Mouse (Mus musculus): Measurements from ENCODE around the gene Crygb.

Crygb gene

DNA sequence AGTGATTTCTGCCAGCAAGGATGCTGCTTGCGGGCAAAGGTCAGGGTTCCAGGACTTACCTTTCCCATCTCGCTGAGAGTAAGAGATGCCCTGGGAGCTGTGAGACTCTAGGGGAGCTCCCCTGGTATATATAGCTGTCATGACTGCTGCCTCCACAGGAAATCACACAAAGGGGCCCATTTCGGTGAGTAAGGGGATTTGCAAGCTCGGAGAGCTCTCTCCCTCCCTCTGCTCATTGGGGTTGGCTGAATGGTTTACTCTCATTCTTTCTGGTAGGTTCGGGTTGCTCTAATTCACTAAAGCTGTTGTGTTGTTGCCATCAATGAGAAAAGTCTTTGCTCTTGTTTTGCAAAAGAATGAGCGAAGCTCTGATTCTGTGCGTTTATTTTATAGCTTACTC is at the start of gene Crygb:
Crygb (minus strand) TSS at position 101 of the 400 bp plus-strand sequence.
- CTCF ChIA-PET = no interaction called here

DNA sequence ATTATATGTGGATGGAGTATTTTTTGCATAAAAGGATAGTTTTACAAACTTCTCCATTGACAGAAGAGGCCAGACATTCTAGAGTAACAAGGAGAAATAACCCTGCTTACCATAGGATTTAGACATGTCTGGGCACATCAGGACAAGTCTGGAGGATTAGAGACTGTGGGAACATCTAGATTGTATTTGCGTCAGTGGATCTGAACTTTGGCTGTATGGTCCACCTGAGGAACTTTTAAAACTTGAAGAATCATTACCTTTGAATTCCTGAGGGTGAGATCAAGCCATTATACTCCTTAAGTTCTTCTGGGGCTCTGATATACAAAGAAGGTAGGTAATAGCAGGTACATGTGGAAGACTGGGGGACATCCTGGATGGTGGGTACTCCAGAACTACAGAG is 49.6 kb upstream of the Crygb start:
- CTCF ChIA-PET = no interaction called here

DNA sequence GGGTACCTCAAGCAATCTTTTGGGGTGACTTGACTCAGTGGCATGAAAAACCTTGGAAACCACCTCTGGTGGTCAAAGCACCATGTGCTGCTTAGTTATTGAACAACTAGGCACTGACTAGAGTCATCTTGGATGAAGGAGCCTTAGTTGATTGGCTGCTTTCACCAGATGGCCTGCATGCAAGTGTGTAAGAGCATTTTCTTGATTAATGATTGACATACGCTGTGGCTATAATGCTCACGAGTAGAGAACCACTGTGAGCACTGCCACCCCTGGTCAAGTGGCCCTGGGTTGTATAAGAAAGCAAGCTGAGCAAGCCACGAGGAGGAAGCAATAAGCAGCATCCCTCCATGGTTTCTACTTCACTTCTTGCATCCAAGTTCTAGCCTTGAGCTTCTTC is 48.1 kb upstream of the Crygb start:
- CTCF ChIA-PET = no interaction called here

DNA sequence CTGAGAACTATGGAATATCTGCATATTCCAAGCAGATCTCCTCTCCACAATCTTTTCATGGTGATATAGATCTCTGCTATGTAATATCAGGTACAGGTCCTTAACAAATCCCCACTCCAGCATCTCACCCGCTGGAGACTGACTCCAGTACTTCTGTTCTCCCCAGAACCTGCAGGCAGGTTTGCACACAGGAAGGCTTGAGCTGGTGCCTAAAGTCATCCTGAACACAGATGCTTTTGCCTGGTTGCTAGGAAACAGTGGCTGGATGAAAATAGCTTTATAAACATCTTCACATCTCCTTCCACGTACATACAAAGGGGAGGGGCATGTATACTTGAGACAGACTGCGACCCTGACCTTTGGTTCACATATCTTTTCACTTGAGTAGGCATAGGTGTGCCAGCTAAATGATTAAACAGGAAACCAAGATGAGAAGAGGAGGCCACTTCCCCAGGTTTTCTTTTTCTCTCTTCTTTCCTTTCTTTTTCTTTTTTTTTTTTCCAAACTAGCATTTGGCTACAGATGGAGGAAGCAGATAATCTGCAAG is 47.6 kb upstream of the Crygb start:
- CTCF ChIA-PET = no interaction called here

DNA sequence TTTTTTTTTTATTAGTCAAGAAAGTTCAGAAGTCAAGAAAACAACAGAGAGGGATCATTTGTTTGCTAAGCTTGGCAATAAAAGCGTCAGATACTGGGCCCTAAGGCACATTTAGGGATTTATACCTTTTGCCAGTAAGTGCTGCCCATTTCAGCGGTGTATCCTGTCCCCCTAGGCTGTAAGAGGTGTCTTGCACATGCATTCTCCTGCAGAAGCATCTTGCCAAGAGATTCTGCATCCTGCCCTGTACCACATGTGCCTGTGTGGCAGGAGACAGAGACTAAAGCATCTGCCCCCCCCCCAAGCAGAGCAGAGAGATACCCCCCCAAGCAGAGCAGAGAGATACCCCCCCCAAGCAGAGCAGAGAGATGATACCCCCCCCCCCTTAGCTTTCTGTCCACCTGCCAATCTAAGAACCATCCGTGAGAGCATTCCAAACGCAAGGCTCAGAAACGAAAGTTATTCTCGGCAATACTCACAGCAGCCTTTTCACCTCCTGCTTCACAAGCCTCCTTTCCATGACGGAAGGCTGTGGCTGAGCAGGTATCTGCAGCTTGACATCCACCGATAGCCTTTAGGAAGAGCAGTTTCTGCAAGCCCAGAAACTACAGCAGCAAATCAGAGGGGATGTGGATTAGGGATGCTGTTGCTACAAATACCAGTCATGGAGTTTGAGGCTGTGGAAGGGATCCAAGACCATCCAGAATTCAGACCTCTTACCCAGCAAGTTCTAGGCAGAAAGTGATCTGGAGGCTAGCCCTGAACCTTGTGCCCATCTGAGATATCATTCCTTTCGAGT is 40.7 kb upstream of the Crygb start, which contains the start of gene D630023F18Rik:
D630023F18Rik (minus strand) TSS at position 641 of the 799 bp plus-strand sequence.
- CTCF ChIA-PET = no interaction called here

DNA sequence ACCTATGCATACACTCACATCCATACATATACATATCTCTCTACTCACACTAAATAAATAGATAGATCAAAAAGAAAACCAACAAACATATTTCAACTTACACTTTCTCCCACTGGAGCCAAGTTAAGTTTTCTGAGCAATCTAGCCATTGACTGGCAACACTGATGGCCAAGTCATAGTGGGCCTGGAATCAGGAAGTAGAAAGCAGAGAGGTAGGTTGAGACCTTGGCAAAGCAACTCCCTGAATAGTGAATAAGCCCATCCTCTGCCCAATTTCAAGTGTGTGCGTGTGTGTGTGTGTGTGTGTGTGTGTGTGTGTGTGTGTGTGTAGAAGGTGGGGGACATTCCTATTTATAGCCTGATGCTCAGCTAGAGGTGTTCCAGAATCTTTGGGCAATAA is 37.4 kb upstream of the Crygb start, which contains the start of gene Gm28845:
Gm28845 (minus strand) TSS at position 121 of the 400 bp plus-strand sequence.
- CTCF ChIA-PET = no interaction called here

DNA sequence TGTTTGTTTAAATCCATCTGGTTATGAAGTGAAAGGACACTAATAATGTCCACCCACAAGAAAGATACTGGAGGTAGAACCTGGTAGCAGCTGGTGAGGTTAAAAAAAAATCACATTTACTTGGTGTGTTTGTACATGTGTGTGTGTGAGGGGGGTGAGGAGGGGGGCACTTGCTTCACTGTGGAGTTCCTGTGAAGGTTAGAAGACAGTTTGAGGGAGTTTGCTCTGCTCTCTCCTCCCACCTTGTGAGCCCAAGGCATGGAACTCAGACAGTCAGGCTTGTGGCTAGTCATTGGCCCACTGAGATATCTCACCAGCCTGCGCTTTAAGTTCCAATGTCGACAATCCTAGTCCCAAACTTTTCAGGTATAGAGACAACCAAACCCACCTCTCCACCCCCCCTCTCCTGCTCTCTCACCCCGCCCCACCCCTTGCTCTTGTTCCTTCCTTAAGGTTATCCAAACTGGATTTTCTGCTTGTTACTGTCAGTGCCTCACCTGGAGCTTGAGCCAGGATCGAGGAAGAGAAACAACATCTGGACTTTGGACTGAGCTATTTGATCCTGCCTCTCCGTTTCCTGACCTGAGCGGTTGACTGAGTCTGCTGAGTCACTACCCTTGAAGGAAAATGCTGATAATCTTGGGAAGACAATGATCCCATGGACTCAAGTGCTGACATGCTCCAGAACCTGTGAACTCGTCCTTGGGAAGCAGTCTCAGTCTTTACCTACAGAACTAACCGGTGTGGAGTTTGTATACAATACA is 36.2 kb upstream of the Crygb start:
- CTCF ChIA-PET = no interaction called here

DNA sequence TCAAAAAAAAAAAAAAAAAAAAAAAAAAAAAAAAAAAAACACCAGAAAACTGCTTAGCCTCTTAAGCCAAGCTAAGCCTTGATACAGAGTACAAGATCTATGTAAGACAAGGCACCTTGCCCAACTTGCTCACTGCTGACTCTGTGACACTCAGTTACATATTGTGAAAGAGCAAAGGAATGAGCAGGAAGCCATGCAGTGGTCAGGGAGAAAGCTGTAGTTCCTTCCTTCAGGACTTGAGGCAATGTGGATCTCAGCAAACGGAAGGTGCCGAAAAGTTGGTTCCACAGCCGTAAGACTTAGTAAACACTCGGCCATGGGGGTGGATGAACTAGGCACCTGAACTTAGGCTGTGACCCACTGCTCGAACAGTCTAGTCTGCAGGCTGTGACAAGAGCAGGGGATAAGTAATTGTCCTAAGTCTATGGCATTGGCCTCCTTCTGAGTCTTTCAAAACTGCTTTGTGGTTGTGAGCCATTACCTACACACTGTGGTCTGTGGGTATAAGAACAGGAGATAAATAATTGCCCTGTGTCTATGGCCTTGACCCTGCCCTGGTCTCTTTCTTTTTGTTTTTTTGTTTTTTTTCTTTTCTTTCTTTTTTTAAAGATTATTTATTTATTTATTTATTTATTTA is 31.6 kb upstream of the Crygb start:
- CTCF ChIA-PET = no interaction called here

DNA sequence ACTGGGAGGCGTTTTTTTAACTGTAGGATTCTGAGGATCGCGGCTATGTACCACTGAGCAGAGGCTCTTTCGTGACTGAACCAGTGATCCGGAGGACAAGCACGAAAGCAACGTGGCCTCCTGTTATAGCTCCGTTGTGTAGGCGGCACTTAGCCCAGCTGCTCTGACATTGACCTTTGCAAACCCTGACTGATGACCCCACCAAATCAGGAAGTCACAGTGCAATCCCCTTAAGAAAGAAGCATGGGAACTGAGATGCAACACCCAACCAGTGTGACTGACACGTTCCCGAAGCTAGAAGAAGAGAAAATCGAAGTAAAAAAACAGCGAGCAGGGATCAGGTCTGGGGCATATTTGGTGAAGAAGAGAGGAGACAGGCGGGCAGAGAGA is 30.7 kb upstream of the Crygb start:
- CTCF ChIA-PET = no interaction called here

DNA sequence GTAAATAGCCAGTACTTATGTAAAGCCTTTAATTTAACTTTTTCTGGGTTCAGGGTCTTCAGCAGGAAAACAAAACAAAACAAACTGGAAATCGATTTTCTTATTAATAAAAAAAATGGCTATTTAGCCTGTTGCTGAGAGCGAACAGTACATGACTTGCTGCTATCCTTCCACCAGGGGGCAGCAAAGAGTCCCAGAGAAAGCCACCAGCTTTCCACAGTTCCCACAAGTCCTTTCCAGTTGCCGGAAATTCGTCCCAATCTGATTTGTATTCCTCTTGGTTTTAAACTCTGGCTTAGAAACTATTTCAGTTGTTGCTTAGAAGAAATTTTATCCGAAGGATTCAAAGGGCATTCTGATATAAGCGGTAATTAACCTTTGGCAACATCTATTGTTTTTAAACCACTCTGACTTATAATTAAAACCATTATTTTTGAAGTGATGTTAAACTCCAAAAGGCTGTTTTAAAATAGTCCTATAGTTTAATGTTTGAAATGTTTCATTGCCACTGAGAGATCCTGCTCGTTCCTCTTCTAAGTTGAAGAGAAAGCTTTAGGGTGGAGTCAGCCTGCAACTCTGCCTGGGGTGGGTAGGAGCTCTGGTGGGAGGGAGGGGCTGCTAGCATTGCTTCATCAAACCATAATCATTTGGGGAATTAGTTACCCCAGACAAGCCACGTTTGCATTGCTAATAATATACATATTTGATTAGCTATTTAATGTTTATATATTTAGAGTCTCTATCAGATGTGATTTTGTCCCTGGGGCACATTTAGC is 30.1 kb upstream of the Crygb start:
- CTCF ChIA-PET = interaction anchor here (0.6 kb wide), 1 partner anchor 29 kb away, joined by 8 read pairs; no protein-coding TSS in a partner anchor

DNA sequence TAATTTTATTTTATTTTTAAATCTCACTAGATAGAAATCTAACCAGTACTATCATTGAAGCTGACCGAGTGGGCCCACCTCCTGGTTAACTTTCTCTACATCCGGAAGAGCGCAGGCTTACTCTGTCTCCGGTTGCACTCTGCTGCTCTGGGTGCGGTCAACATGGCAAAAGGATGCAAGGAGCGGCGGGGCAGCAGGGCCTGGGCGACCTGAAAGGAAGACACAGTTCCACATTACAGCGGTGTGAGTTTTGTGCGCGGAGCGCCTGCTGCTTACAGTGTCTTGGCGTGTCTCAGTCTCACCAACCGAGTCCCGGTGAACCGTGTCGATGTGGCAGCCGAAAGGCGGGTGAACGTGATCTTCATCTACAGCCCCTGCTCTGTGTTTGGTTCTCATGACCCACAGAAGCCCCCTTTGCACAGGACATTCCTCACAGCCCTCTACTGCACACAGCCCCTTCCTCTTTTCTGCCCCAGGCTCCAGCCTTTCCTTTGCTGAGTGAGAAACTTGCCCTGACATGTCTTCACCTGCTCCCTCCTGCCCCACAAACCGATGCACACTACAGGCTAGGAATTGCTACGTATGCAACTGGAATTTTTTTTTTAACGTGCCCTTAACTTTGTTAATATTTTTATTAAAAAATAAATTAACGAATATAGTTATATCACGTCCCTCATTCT is 27.8 kb upstream of the Crygb start:
- CTCF ChIA-PET = no interaction called here

DNA sequence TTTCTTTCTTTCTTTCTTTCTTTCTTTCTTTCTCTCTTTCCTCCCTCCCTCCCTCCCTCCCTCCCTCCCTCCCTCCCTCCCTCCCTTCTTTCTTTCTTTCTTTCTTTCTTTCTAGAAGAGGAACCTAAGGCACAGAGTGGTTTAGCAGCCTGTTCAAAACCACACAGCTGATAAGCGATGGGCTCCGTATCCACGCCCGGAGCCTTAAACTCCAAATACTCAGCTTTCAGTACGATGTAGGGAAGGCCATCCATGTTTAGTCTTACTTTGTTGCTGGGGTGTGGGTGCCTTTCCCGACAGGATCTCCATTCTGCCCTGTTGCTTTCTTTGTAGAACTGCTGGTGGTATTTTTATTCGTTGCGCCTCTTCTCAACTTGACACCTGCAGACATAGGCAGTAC is 27.1 kb upstream of the Crygb start:
- CTCF ChIA-PET = no interaction called here

DNA sequence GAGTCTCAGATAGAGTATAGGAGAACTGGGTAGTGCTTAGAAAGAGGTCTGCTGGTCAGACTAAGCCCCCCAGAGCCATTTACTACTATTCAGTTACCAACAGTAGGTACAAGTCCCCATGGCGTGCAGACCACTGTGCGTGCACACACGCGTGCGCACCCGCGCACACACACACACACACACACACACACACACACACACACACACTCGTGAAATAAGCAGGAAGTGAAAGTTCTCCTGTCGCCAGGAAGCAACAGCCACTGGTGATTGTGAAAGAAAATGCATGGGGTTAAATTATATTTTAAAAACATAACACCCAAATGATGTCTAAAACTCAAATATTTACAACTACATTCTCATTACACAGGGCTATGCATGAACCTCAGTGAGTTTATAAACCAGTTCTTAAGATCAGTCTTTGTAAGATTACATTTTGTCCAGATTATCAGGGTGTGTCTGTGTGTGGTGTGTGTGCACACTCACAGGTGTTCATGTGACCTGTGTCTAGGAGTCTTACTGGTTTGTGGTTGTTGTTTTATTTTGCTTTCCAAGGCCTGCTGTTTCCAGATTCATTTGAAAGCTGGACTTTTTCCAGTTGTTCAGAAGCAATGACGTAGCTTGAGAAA is 25.7 kb upstream of the Crygb start:
- CTCF ChIA-PET = no interaction called here

DNA sequence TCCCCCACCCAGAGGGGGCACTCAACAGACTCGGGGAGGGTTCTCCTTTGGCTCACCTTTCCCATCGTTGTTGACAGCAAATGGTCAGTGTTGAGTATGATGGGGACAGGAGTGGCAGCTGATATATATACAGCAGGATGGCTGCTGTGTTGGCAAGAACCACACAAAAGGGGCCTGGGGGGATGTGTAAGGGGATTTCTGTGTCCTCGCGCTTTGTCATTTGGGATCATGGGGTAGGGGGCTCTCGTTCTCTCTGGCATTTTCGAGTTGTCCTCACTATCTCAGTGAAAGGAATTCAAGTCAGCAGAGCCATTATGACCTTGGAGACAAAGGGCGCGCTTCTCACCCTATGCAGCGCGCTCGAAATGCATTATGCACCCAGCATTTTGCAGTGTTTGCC is 21.2 kb upstream of the Crygb start, which contains the start of gene Cryga:
Cryga (minus strand) TSS at position 101 of the 400 bp plus-strand sequence.
- CTCF ChIA-PET = no interaction called here

DNA sequence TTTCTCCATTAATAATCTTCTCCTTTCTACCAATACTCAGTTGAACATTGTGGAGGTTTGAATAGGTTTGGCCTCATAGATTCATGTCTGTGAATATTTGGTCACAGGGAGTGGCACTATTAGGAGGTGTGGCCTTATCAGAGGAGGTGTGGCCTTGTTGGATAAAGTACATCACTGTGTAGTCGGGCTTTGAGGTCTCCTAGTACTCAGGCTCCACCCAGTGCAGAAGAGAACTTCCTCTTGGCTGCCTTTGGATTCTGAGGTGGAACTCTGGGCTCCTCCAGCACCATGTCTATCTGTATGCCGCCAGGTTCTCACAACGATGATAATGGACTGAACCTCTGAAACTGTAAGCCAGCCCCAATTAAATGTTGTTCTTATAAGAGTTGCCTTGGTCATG is 14.9 kb upstream of the Crygb start:
- CTCF ChIA-PET = no interaction called here

DNA sequence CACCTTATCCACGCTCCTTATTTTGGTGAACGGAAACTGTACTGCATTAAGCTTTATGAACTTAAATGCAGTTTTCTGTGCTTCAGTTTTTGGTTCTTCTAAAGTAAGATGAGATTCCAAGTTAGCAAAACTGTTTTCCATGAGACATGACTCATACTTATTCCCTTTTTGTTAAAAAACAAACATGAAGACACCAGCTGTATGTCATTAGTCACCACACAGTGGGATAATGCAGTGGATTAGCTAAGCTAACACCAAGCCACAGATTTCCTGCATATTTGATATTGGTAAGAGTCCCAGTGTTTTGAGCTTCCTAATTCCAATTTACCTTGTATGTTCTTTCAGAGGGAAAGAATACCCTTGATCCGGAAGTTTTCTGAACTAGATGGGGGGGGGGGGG is 9.5 kb upstream of the Crygb start:
- CTCF ChIA-PET = no interaction called here

DNA sequence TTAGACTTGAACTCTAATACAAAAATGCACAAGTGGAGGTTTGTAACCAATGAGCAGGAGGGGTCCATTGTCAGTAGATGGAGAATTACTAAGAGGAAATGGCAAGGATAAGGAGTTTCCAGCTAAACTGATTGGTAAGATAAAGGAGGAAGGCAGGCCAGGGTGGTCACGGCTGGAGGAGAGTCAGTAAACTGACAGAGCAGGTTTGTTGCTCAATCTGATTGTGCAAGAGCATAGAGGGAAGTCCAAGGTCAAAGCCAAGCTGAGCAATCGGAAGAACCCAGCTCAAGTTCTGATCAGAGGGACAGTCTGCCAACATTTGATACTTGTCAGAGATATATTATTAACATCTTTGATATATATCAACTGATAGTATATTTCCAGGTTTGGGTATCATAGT is 8.3 kb upstream of the Crygb start:
- CTCF ChIA-PET = no interaction called here

DNA sequence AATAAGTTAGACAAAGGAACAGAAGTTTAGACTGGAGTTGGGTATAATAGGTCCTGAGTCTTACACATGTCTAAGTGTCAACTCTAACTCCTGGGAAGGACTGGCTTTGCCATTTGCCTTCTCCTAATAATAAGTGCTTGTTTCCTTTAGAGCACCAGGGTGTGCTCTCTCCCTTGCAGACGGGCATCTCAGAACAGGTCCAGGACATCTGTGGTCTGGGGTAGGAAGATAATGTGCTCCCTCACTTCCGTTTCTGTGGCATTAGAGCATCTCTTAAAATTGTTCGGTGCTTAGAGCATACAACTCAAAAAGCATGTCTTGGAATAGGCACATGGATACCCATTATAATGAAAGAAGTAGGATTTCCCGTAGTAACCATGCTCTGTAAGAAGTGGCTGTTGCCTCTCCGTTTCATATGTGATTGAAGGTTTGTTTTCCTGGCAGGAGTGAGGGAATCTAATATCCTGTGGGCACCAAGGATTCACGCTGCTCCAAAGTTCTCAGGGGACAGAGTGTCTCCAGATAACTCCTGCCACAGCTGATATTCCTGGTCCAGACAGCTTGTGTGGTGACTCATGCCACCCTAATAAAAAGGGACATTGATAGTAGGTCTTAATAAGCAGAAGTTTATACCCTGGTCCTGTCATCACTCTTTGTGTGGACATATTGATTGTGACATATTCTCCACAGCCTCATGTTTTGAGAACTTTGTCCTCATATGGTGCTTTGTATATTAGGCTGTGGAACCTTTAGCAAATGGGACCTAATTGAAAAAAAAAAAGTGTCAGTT is 6.7 kb upstream of the Crygb start:
- CTCF ChIA-PET = no interaction called here

DNA sequence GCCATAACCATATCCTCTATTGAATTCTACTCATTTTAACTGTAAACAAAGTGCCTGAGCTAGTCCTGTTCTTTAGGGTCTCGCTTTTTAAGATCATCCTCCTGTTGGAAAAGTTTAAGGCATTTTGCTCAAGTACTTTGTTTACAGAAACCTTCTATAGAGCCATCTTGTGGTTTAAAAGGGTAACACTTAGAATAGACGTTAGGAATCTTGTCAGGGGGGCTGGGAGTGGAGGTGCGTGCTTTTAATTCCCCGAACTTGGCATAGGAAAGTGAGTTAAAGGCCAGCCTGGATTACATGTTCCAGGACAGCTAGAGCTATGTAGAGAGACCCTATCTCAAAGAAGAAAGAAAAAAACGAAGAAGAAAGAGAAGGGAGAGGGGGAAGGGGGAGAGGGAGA is 6.5 kb downstream of the Crygb start:
- CTCF ChIA-PET = no interaction called here

DNA sequence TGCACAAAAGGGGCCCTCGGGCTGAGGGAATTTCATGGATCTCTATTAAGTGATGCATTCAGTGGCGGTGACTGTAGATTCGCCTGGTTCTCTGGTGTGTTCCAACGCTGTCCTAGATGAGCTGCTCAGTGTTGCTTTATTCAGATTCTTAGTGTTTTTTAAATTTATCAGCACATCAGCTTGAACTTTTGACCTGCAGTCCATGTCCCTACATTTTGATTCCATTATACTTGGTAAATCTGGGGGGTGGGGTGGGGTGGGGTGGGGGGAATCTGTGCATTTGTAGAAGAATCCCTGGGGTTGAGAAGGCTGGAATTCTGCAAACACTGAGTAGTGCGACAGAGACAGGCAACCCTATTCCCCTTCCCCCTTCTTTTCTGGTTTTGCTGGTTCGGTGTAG is 8.5 kb downstream of the Crygb start, which contains the start of gene Crygc:
Crygc (minus strand) TSS at position 101 of the 400 bp plus-strand sequence.
- CTCF ChIA-PET = no interaction called here

All from spleen, embryonic (tissue).